Mouse (Mus musculus) gastrocnemius, adult 18-20 months (tissue): ENCODE measurements at regions not wholly inside any gene's neighbourhood (a gene's known extent, or its start where the extent isn't known, plus 50 kb on each side); places are given as distances from the start of the nearest gene placed in this dataset.

Source experiments
- DNase-seq: peaks from one replicate; pipeline ENCODE4 v3.0.0; 2021; ENCODE audit warnings: low spot score

- DNase-seq, result peak; percentile 7
Measured at GRCm38 (mm10) chr12:9174327-9174726, 144.5 kb downstream of the Ttc32 start.

- no peak for DNase-seq
Measured at GRCm38 (mm10) chr12:9176198-9176597, 146.4 kb downstream of the Ttc32 start.

- no peak for DNase-seq
Measured at GRCm38 (mm10) chr12:9178626-9179025, 148.8 kb downstream of the Ttc32 start.

- no peak for DNase-seq
Measured at GRCm38 (mm10) chr12:9180677-9181076, 150.9 kb downstream of the Ttc32 start.

- no peak for DNase-seq
Measured at GRCm38 (mm10) chr12:9191721-9192120, 161.9 kb downstream of the Ttc32 start.

GRCm38 (mm10) chr12:9199321-9199720 is 169.5 kb downstream of the Ttc32 start:
- no peak for DNase-seq

- no peak for DNase-seq
Measured at GRCm38 (mm10) chr12:9212211-9212610, 182.4 kb downstream of the Ttc32 start.

GRCm38 (mm10) chr12:9224971-9225370 is 195.2 kb downstream of the Ttc32 start:
- DNase-seq, result peak; percentile 6

- DNase-seq, result peak; percentile 18
Measured at GRCm38 (mm10) chr12:9227901-9228300, 198.1 kb downstream of the Ttc32 start.

- DNase-seq, result peak; percentile 53
Measured at GRCm38 (mm10) chr12:9228486-9228885, 198.7 kb downstream of the Ttc32 start.

- DNase-seq, result no peak
Measured at GRCm38 (mm10) chr12:9229981-9230380, 200.2 kb downstream of the Ttc32 start.

GRCm38 (mm10) chr12:9230576-9230975 is 200.8 kb downstream of the Ttc32 start:
- no peak for DNase-seq

GRCm38 (mm10) chr12:9232431-9232830 is 202.6 kb downstream of the Ttc32 start:
- no peak for DNase-seq

- DNase-seq, result no peak
Measured at GRCm38 (mm10) chr12:9235866-9236265, 206.1 kb downstream of the Ttc32 start.

GRCm38 (mm10) chr12:9237538-9237937 is 207.7 kb downstream of the Ttc32 start:
- no peak for DNase-seq

- no peak for DNase-seq
Measured at GRCm38 (mm10) chr12:9237955-9238354, 208.2 kb downstream of the Ttc32 start.

GRCm38 (mm10) chr12:9247506-9247905 is 217.7 kb downstream of the Ttc32 start:
- no peak for DNase-seq

GRCm38 (mm10) chr12:9251772-9252171 is 222.0 kb downstream of the Ttc32 start:
- peak; percentile 42 for DNase-seq

GRCm38 (mm10) chr12:9253306-9254074 is 223.7 kb downstream of the Ttc32 start:
- no peak for DNase-seq

- no peak for DNase-seq
Measured at GRCm38 (mm10) chr12:9254301-9254860, 224.6 kb downstream of the Ttc32 start.

- peak; percentile 5 for DNase-seq
Measured at GRCm38 (mm10) chr12:9255661-9256486, 226.1 kb downstream of the Ttc32 start.

- peak; percentile 21 for DNase-seq
Measured at GRCm38 (mm10) chr12:9256487-9256820, 226.7 kb downstream of the Ttc32 start.
